Mouse (Mus musculus): Measurements from ENCODE around the gene Snta1. TPM values are rescaled to one million over a fixed set of nuclear protein-coding genes. Genes with fewer than 3 reads are reported as not detected.
A peak's percentile ranks its signal among the peaks of the same experiment; 100 is the strongest.

The Snta1 gene
- polyA plus RNA-seq (2015; fragmentation: Nextera tagmentation; extraction: Ambion mirVana), result 7.4 and 8.2 TPM in 2 replicates

GRCm38 (mm10) chr2:154407643-154408445, at the start of gene Snta1:
Gene Snta1 (minus strand): TSS chr2:154408099.
- Histone ChIP-seq H3K36me3 (no peaks in the 10 kb centered on the region), H3K4me2 (replicated peaks) (peak within 1 kb of the TSS; percentile 72), H3K9ac (peak within 1 kb of the TSS; percentile 78), H3K27me3 (peaks cover 17% of the 10 kb centered on the region; the same call in 1 of the 2 replicates), H3K4me1 (peaks cover 35% of the 10 kb centered on the region), H3K4me3 (peak within 1 kb of the TSS; percentile 69), H3K9me3 (no peaks in the 10 kb centered on the region), H3K27ac (no peak within 1 kb of the TSS)
- ATAC-seq (ENCODE audit: low FRiP score, low read depth), result peak; percentile 87
- 3% methylated on average over 83 of the region's 84 CpGs for WGBS

- Histone ChIP-seq H3K27ac (no peak overlapping the region), H3K4me1 (peaks cover 34% of the 10 kb centered on the region), H3K9me3 (no peaks in the 10 kb centered on the region), H3K27me3 (no peaks in the 10 kb centered on the region), H3K4me2 (replicated peaks) (no peak overlapping the region), H3K4me3 (no peak overlapping the region), H3K9ac (no peak overlapping the region), H3K36me3 (peaks cover 4% of the 10 kb centered on the region; the same call in 1 of the 2 replicates)
- ATAC-seq (ENCODE audit: low FRiP score, low read depth), result no peak
Observed at GRCm38 (mm10) chr2:154456621-154457020, 48.7 kb upstream of the Snta1 start.

GRCm38 (mm10) chr2:154455776-154456175, 47.9 kb upstream of the Snta1 start:
- WGBS, result 22% methylated on average over 5 of the region's 5 CpGs
- Histone ChIP-seq H3K4me1 (peaks cover 30% of the 10 kb centered on the region), H3K4me3 (no peak overlapping the region), H3K4me2 (replicated peaks) (peak overlapping the region; percentile 7), H3K27me3 (no peaks in the 10 kb centered on the region), H3K9ac (no peak overlapping the region), H3K9me3 (no peaks in the 10 kb centered on the region), H3K36me3 (peaks cover 4% of the 10 kb centered on the region; the same call in 1 of the 2 replicates), H3K27ac (0 out of 2 replicates have a peak overlapping the region, but pooled peaks have one; percentile 58)
- ATAC-seq (ENCODE audit: low FRiP score, low read depth), result 0 out of 2 replicates have a peak, but pooled peaks have one; percentile 35

GRCm38 (mm10) chr2:154454605-154455004, 46.7 kb upstream of the Snta1 start:
- 0 out of 2 replicates have a peak overlapping the region, but pooled peaks have one; percentile 34 for H3K27ac ChIP-seq
- WGBS, result 21% methylated on average over 3 of the region's 3 CpGs

GRCm38 (mm10) chr2:154454099-154454498, 46.2 kb upstream of the Snta1 start:
- no peak overlapping the region for H3K4me3 ChIP-seq
- no peak overlapping the region for H3K4me2 ChIP-seq (replicated peaks)
- WGBS, result 52% methylated on average over 1 of the region's 1 CpGs
- no peak overlapping the region for H3K9ac ChIP-seq
- H3K4me1 ChIP-seq, result peaks cover 23% of the 10 kb centered on the region
- H3K27ac ChIP-seq, result 0 out of 2 replicates have a peak overlapping the region, but pooled peaks have one; percentile 11
- H3K9me3 ChIP-seq, result no peaks in the 10 kb centered on the region
- peaks cover 4% of the 10 kb centered on the region; the same call in 1 of the 2 replicates for H3K36me3 ChIP-seq
- H3K27me3 ChIP-seq, result no peaks in the 10 kb centered on the region
- no peak for ATAC-seq (ENCODE audit: low FRiP score, low read depth)

More at GRCm38 (mm10) chr2:154454605-154455004, 46.7 kb upstream of the Snta1 start:
- Histone ChIP-seq H3K9ac (no peak overlapping the region), H3K4me1 (peaks cover 23% of the 10 kb centered on the region), H3K27me3 (no peaks in the 10 kb centered on the region), H3K4me3 (no peak overlapping the region), H3K4me2 (replicated peaks) (no peak overlapping the region), H3K36me3 (peaks cover 4% of the 10 kb centered on the region; the same call in 1 of the 2 replicates), H3K9me3 (no peaks in the 10 kb centered on the region)
- peak; percentile 55 for ATAC-seq (ENCODE audit: low FRiP score, low read depth)

- H3K9ac ChIP-seq, result no peak overlapping the region
- no peaks in the 10 kb centered on the region; the same call in 1 of the 2 replicates for H3K9me3 ChIP-seq
- WGBS, result 100% methylated on average over 2 of the region's 2 CpGs
- ATAC-seq (ENCODE audit: low FRiP score, low read depth), result no peak
- no peaks in the 10 kb centered on the region for H3K27me3 ChIP-seq
- peaks cover 23% of the 10 kb centered on the region for H3K4me1 ChIP-seq
- H3K27ac ChIP-seq, result no peak overlapping the region
- H3K4me2 ChIP-seq (replicated peaks), result no peak overlapping the region
- H3K36me3 ChIP-seq, result peaks cover 7% of the 10 kb centered on the region
- no peak overlapping the region for H3K4me3 ChIP-seq
Observed at GRCm38 (mm10) chr2:154452951-154453350, 45.1 kb upstream of the Snta1 start.

- no peaks in the 10 kb centered on the region; the same call in 1 of the 2 replicates for H3K9me3 ChIP-seq
- no peaks in the 10 kb centered on the region for H3K27me3 ChIP-seq
- no peak overlapping the region for H3K27ac ChIP-seq
- peaks cover 16% of the 10 kb centered on the region for H3K36me3 ChIP-seq
- no peaks in the 10 kb centered on the region for H3K4me1 ChIP-seq
- ATAC-seq (ENCODE audit: low FRiP score, low read depth), result no peak
- H3K4me2 ChIP-seq (replicated peaks), result no peak overlapping the region
- no peak overlapping the region for H3K4me3 ChIP-seq
- no peak overlapping the region for H3K9ac ChIP-seq
Observed at GRCm38 (mm10) chr2:154448633-154449032, 40.7 kb upstream of the Snta1 start.

- no peak overlapping the region for H3K4me3 ChIP-seq
- no peak overlapping the region for H3K4me2 ChIP-seq (replicated peaks)
- no peaks in the 10 kb centered on the region for H3K4me1 ChIP-seq
- WGBS, result 98% methylated on average over 8 of the region's 8 CpGs
- no peaks in the 10 kb centered on the region; the same call in 1 of the 2 replicates for H3K9me3 ChIP-seq
- H3K27ac ChIP-seq, result no peak overlapping the region
- H3K27me3 ChIP-seq, result no peaks in the 10 kb centered on the region
- no peak for ATAC-seq (ENCODE audit: low FRiP score, low read depth)
- no peak overlapping the region for H3K9ac ChIP-seq
- H3K36me3 ChIP-seq, result peaks cover 15% of the 10 kb centered on the region
Observed at GRCm38 (mm10) chr2:154447821-154448220, 39.9 kb upstream of the Snta1 start.

GRCm38 (mm10) chr2:154440453-154440852, 32.6 kb upstream of the Snta1 start:
- ATAC-seq (ENCODE audit: low FRiP score, low read depth), result no peak
- no peak overlapping the region for H3K4me2 ChIP-seq (replicated peaks)
- no peak overlapping the region for H3K9ac ChIP-seq
- H3K4me1 ChIP-seq, result peaks cover 34% of the 10 kb centered on the region
- no peak overlapping the region for H3K27ac ChIP-seq
- peaks cover 3% of the 10 kb centered on the region for H3K36me3 ChIP-seq
- H3K4me3 ChIP-seq, result no peak overlapping the region
- no peaks in the 10 kb centered on the region for H3K27me3 ChIP-seq
- no peaks in the 10 kb centered on the region for H3K9me3 ChIP-seq

- H3K27ac ChIP-seq, result peak overlapping the region; percentile 95
- H3K9ac ChIP-seq, result peak overlapping the region; percentile 99
- no peaks in the 10 kb centered on the region for H3K27me3 ChIP-seq
- H3K4me1 ChIP-seq, result peaks cover 34% of the 10 kb centered on the region
- 11% methylated on average over 7 of the region's 7 CpGs for WGBS
- no peaks in the 10 kb centered on the region for H3K9me3 ChIP-seq
- peak overlapping the region; percentile 93 for H3K4me3 ChIP-seq
- H3K4me2 ChIP-seq (replicated peaks), result peak overlapping the region; percentile 69
- no peak for ATAC-seq (ENCODE audit: low FRiP score, low read depth)
- H3K36me3 ChIP-seq, result no peaks in the 10 kb centered on the region; the same call in 1 of the 2 replicates
Observed at GRCm38 (mm10) chr2:154437191-154437527, 29.3 kb upstream of the Snta1 start.

GRCm38 (mm10) chr2:154436458-154437190, 28.7 kb upstream of the Snta1 start, which contains the start of gene Cbfa2t2:
Gene Cbfa2t2 (plus strand): TSS chr2:154436481.
- Histone ChIP-seq H3K9ac (peak within 1 kb of the TSS; percentile 99), H3K36me3 (no peaks in the 10 kb centered on the region), H3K4me3 (peak within 1 kb of the TSS; percentile 93), H3K27ac (peak within 1 kb of the TSS; percentile 95), H3K4me2 (replicated peaks) (peak within 1 kb of the TSS; percentile 69), H3K9me3 (no peaks in the 10 kb centered on the region), H3K27me3 (no peaks in the 10 kb centered on the region), H3K4me1 (peaks cover 34% of the 10 kb centered on the region)
- ATAC-seq (ENCODE audit: low FRiP score, low read depth), result peak; percentile 88
- under 1% methylated on average over 45 of the region's 70 CpGs for WGBS

GRCm38 (mm10) chr2:154436076-154436457, 28.2 kb upstream of the Snta1 start:
- Histone ChIP-seq H3K27ac (peak overlapping the region; percentile 95), H3K36me3 (no peaks in the 10 kb centered on the region), H3K9ac (peak overlapping the region; percentile 99; the same call in 1 of the 2 replicates), H3K4me3 (peak overlapping the region; percentile 93), H3K4me1 (peaks cover 34% of the 10 kb centered on the region), H3K9me3 (no peaks in the 10 kb centered on the region), H3K4me2 (replicated peaks) (peak overlapping the region; percentile 55), H3K27me3 (no peaks in the 10 kb centered on the region)
- under 1% methylated on average over 41 of the region's 44 CpGs for WGBS
- peak; percentile 99 for ATAC-seq (ENCODE audit: low FRiP score, low read depth)
